Mouse (Mus musculus): Measurements from ENCODE around the gene Otulinl.
A peak's percentile ranks its signal among the peaks of the same experiment; 100 is the strongest.

Gene Otulinl

DNA sequence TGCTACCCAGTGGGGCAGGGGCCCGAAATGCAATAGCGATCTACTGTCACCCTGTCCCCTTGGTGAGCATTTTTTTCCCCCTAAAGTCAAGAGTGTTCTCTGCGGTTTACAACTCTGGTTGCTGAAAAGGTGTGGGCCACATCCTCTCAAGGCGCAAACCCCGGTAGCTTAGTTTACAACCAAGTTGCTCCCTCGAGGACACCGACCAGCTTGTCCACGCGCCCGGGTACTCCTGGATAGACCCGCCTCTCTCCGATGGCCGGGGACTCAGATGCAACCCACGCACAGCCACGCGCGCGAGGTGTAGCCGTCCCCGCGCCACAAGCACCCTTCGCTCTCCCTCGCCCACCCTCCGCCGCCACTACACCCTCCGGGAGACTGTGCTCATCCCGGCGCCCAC, 382 bp downstream of the Otulinl start:
- DNase-seq (ENCODE audit: low read depth, low spot score), result peak; percentile 34

DNA sequence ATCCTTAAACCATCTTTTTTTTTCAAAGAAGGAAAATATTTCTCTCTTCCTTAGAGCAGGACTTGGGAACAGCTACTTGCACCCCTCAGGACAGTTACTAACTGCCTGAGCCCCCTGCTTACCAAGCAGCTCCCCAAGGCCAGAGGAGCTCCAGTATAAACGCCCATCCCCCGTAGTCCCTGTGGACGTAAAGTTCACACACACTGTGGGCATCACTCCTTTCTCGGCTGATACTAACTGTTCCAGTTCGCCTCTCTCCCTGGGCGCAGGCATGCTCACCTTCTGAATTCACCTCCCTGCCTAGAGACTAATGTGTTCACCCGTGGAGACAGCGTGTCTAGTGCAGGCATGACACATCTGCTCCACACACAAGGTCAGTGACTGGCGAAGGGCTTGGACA, 2.9 kb downstream of the Otulinl start:
- no peak for DNase-seq (ENCODE audit: low read depth, low spot score)

GRCm38 (mm10) chr15:27677801-27678200, 3.6 kb downstream of the Otulinl start:
- DNase-seq (ENCODE audit: low read depth, low spot score), result no peak

- no peak for DNase-seq (ENCODE audit: low read depth, low spot score)
Measured at GRCm38 (mm10) chr15:27676211-27676610, 5.2 kb downstream of the Otulinl start.

GRCm38 (mm10) chr15:27675122-27675521, 6.3 kb downstream of the Otulinl start:
- DNase-seq (ENCODE audit: low read depth, low spot score), result no peak

DNA sequence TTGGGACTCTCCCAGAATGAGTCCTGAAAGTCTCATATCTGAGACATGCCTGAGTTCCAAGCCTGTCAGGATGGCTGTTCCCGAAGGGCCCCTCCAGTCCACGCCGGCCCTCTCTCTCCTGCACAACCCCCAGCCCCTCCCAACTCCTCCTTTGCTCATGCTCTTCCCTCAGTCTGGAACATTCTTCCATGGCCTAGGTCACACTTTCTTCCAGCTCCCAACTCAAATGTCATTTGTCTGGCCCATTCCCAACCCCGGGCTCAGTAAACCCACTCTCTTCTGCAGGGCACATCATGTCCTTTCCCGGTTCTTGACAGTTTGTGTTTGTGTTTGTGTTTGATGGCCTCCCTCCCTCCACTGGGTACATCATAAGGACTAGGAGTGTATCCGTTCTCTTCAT, 7.3 kb downstream of the Otulinl start:
- DNase-seq (ENCODE audit: low read depth, low spot score), result no peak

DNA sequence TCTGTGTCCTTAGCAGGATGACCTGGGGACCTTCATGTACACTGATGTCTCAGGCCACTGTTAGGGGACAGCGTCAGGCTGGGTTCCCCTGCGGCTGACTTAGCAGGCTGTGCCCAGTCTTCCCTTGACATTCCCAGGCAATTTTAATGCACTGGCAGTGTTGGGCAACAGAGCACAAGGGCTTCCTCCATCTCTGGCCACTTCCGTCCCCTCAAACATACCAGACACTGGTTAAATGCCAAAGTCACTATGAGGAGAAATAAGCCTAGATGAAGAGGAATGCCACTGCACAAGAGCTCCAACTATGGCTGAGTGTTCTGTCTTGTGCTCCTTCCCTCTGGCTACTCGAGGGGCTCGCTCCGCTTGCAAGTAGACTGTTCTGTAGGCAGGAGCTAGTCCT, 8.2 kb downstream of the Otulinl start:
- DNase-seq (ENCODE audit: low read depth, low spot score), result no peak

DNA sequence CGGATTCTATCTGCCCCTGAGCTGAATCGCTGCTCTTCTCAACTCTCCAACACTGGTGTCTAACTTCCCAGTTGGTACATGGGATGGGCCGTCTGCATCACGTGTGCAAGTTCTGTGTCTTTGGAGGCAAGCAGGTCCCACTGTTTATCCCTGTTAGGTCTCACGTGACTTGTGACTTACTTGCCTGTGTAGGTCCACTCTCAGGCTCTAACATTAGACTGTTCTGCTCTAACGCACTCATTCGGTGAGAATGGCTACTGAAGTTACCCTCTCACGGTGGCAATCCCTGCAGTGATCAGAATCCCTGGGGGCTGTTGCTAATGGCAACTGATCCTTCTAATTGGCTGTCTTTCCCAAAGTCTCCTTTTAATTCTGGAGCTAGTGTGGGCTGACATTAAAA, 9.1 kb downstream of the Otulinl start:
- peak; percentile 24 for DNase-seq (ENCODE audit: low read depth, low spot score)

GRCm38 (mm10) chr15:27671612-27672245, 9.7 kb downstream of the Otulinl start:
- DNase-seq (ENCODE audit: low read depth, low spot score), result no peak

DNA sequence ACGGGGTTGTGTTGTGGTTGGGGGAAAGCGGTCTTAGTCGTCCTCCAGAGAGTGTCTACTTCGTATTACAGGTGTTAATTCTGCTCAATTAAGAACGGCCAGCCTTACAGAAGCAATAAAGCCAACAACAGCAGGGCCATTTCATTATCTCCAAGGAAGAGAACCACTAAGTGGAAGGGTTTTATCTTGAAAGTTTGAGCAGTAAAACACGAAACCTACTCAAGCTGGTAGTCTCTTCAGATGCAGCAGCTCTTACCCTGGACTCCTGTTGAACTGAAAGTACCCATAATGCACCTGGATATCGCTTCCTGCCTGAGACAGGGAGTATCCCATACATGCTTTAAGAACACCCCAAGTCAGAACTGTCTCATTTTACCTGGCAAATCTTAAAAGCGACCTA, 10.7 kb downstream of the Otulinl start:
- no peak for DNase-seq (ENCODE audit: low read depth, low spot score)

GRCm38 (mm10) chr15:27669931-27670411, 11.4 kb downstream of the Otulinl start:
- DNase-seq (ENCODE audit: low read depth, low spot score), result no peak

DNA sequence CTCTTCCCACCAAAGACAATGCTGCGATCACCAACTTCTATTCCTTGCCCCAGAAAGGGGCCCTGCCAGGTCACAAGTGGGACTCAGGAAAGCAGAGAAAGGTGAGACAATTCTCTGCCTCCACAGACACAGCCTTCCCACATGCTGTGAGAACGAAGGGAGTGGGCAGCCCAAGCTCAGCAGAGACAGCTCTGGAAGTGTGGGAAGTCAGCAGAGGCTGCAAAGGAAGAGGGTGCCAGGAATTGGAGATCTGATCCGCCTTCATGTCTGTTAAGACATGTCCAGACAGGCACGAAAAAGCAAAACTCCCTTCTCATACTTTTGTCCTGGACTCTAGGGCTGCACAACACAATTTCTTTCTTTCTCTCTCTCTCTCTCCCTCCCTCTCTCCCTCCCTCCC, 12.1 kb downstream of the Otulinl start:
- no peak for DNase-seq (ENCODE audit: low read depth, low spot score)

GRCm38 (mm10) chr15:27668557-27668956, 12.8 kb downstream of the Otulinl start:
- DNase-seq (ENCODE audit: low read depth, low spot score), result no peak

DNA sequence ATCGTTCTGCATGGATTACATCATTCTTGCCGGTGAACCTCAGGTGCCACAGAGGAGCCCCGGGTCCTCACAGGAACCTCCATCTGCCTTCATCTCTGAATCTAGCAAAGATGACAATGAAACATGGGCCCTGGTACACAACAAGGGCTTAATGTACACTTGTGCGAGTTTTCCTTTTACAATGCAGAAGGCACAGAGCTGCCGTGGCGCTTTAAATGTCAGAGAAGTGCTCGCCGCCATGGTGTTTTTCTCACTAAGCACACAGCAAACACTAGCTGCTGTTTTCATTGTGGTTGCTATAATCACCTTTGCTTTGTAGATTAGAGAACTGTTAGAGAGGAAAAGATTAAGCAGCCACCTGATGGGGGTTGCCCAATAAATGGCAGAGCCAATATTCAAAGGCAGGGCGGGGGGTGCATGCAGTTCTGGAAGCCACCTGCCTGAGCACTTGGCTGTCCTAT, 13.3 kb downstream of the Otulinl start:
- no peak for DNase-seq (ENCODE audit: low read depth, low spot score)

GRCm38 (mm10) chr15:27666911-27667539, 14.4 kb downstream of the Otulinl start:
- no peak for DNase-seq (ENCODE audit: low read depth, low spot score)

DNA sequence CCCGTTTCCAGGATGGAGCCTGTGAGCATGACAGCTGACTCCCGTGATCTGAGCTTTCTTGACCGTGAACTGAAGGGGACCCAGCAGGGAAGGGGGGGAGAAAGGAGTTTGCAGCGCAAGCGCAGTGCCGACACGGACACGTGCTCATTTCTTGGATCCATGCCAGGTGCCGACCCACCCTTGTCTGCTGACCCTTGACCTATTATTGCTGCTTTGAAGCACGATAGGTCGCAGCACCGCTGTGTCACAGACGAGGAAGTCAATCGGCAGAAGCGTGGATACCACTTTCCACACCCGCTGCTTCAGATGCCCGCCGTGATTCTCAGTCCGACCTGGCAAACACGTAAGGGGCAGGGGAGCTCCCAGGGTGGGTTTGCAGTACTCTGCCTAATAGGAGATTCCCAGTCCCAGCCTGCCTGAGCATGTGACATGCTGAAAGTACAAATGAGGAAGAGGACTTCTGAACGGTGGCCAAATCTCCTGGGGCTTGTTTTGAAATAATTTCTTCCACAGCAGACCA, 15.9 kb downstream of the Otulinl start:
- peak; percentile 14 for DNase-seq (ENCODE audit: low read depth, low spot score)

GRCm38 (mm10) chr15:27664126-27664525, 17.3 kb downstream of the Otulinl start:
- no peak for DNase-seq (ENCODE audit: low read depth, low spot score)

- no peak for DNase-seq (ENCODE audit: low read depth, low spot score)
Measured at GRCm38 (mm10) chr15:27662699-27663098, 18.7 kb downstream of the Otulinl start.

DNA sequence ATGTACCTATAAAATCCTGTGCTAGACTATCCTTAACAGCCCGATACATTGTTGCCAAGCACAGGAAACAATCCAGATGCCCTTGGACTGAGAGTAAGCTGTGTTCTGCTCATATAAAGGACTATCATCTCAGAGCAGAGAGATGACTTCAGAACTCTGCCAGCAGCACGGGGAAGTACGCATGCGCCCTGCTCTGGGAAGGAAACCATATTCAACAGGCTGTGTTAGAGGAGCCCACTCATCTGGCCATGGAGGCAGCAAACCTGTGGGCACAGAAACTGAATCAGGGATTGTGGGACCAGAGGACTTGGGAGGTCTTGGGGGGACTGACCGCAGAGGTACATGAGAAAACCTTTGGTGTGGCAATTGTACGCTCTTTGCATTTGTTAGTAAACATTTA, 19.7 kb downstream of the Otulinl start:
- no peak for DNase-seq (ENCODE audit: low read depth, low spot score)

- peak; percentile 91 for DNase-seq (ENCODE audit: low read depth, low spot score)
Measured at GRCm38 (mm10) chr15:27659592-27660244, 21.7 kb downstream of the Otulinl start.

DNA sequence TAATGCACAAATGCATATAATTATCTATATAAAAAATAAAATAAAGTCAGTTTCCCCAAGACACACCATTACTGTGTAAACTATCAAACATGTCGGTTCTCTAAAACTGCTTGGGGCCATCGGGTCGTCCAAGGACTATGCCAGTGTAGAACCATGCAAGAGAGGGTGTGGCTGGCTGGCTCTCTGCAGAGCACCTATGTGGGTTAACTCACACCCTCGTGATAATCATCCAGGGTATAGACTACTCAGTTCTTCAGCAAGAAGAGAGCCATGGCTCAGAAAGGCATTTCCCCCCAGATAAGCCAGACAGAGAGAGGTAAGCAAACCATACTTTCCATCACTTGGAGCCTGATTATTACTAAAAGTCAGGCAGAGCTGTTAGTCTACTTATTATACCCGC, 22.2 kb downstream of the Otulinl start:
- DNase-seq (ENCODE audit: low read depth, low spot score), result no peak

DNA sequence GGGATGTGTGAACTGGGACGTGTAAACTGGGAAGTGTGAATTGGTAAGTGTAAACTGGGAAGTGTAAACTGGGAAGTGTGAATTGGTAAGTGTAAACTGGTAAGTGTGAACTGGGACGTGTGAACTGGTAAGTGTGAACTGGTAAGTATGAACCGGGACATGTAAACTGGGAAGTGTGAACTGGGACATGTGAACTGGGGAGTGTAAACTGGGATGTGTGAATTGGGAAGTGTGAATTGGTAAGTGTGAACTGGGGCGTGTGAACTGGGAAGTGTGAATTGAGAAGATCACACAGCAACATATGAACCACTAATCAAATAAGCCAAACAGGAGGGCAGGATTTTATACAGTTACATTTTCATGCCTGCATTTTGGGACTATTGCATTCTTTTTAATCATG, 23.0 kb downstream of the Otulinl start:
- no peak for DNase-seq (ENCODE audit: low read depth, low spot score)

GRCm38 (mm10) chr15:27657866-27658265, 23.5 kb downstream of the Otulinl start:
- DNase-seq (ENCODE audit: low read depth, low spot score), result no peak
